Mouse (Mus musculus) layer of hippocampus, adult 18-20 months (tissue): ENCODE measurements at regions not wholly inside any gene's neighbourhood (a gene's known extent, or its start where the extent isn't known, plus 50 kb on each side); places are given as distances from the start of the nearest gene placed in this dataset.
"Not testable (repeated sequence)": the region's sequence is repeated elsewhere in the genome, so short reads cannot be mapped to it uniquely, and the experiment has no call there.

ENCODE experiments used
- DNase-seq, 2 experiments: peaks; one replicate each; pipeline ENCODE4 v3.0.0; 2022; ENCODE audit warnings: low spot score in 2 of 2

- no peak for DNase-seq
Observed at GRCm38 (mm10) chr12:77841844-77842415, 352.1 kb upstream of the Gm6657 start.

- DNase-seq, result no peak
Observed at GRCm38 (mm10) chr12:77852595-77853577, 341.2 kb upstream of the Gm6657 start.

DNA sequence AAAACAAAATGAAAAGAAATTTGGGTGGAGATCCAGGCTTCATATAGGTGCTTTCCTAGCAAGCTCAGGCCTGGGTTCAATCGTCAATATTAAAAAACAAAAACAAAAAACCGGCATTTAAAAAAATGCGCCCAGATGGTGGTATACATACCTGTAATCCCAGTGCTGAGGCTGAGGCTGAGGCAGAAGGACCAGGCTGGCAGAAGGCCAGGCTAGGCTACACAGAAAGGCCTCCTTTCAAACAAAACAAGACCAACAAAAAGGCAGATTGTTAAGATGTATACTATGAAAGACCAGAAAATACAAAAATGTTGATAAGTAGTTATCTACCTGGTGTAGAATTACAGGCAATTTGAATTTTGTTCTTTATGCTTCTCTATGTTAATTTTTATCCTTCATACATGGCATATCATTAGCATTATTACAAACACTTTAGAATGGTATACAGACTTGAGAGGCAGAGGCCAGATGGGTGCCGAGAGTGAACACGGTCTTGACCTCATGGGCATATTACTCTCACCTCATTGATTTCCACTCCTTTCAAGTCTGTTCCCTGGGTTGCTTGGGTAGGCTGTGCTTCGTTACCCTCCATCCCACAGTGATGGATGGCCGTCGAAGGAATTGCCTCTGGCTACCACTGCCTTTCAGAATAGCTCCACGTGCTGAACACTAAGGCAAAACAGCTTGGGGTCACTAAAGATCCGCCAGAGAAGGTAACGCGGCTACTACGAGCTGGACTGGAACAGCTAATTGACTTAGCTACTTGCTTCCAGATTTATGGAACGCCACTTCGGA, 339.6 kb upstream of the Gm6657 start:
- no peak for DNase-seq

- DNase-seq, result peak in 1 of 2 experiments; percentile 12
Observed at GRCm38 (mm10) chr12:77855796-77856195, 338.2 kb upstream of the Gm6657 start.

GRCm38 (mm10) chr12:77857281-77857680, 336.8 kb upstream of the Gm6657 start:
- DNase-seq, result peak in 1 of 2 experiments; percentile 24

- no peak for DNase-seq
Observed at GRCm38 (mm10) chr12:77860769-77861557, 333.1 kb upstream of the Gm6657 start.

GRCm38 (mm10) chr12:77867947-77868495, 326.0 kb upstream of the Gm6657 start:
- no peak for DNase-seq

GRCm38 (mm10) chr12:77869296-77869695, 324.7 kb upstream of the Gm6657 start:
- no peak for DNase-seq

- DNase-seq, result no peak
Observed at GRCm38 (mm10) chr12:77887335-77887734, 306.7 kb upstream of the Gm6657 start.

DNA sequence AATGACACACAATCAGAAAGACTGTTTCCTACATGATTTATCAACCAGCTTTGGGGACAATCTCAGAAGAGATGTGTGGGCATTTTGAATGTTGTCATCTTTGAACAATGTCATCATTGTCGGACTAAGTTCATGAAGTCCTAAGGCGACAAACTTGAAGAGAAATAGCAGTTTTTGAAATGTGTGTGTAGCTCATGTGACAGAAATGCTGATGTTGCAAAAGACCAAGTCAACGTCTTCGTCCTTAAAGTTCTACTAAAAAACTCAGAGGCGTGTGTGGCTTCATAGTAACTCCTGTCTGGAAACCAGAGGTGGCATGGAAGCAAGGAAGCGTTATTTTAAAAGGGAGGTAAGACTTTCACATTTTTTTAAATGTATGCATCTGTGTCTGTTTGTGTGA, 302.6 kb upstream of the Gm6657 start:
- DNase-seq, result no peak

- no peak for DNase-seq
Observed at GRCm38 (mm10) chr12:77894238-77894637, 299.8 kb upstream of the Gm6657 start.

GRCm38 (mm10) chr12:77895508-77895907, 298.5 kb upstream of the Gm6657 start:
- no peak for DNase-seq

DNA sequence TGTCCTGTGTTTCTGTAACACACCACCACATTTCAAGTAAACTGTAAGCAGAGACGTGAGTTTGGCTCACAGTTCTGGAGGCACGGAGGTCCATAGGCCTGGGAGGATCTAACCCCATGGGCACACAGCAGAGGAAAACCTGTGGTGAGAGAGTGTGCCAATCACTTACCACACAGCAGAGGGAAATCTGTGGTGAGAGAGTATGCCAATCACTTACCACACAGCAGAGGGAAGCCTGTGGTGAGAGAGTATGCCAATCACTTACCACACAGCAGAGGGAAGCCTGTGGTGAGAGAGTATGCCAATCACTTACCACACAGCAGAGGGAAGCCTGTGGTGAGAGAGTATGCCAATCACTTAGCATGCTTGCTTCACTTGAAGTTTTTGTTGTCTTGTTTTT, 295.1 kb upstream of the Gm6657 start:
- not testable (repeated sequence) for DNase-seq

- DNase-seq, result no peak
Observed at GRCm38 (mm10) chr12:77901254-77901653, 292.8 kb upstream of the Gm6657 start.

DNA sequence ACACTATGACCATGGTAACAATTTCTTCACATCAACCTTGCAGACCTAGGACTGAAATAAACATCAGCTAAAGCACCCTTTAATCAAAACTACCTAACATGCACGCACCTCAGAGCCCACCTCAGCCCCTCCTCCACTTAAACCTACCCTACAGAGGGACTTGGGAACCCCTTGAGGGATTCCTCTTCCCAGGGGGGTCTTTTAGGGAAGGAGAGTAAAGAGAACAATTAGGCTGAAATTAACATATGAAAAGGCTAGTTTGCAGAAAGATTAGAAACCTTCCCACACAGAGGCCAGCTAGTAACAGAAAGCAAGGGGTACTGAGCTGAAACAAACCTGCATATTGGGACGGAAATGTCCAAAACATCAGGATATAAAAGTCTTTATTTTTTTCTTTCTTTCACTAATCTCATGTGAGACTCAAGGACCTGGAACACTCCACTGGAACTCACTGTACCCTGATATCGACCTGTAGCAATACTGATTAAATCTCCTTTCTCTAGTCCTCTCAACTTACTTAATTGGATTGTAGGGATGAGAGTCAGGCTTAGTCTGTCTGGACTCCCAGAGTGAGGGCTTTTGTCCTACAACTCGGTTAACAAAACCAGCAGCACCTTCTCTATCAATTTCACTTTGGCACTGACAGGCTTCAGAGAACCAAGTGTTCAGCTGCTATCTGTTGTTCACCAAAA, 281.0 kb upstream of the Gm6657 start:
- no peak for DNase-seq

GRCm38 (mm10) chr12:77928729-77929128, 265.3 kb upstream of the Gm6657 start:
- DNase-seq, result no peak

DNA sequence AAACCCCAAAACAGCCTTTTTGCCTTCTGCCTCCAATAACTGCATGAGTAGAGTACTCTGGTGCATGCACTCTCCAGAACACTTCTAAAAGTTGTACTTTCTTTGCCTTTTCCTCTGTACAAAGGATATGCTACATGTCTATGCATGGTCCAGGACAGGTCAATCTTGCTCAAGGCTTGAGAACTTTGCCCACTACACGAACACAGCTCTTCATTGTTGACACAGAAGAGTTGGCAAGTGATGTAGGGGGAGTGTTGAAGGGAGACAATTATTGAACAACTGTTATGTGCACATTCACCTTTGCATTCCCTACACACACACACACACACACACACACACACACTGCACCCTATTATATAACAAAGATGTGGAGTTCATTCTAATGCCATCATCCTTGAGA, 264.5 kb upstream of the Gm6657 start:
- no peak for DNase-seq

GRCm38 (mm10) chr12:77943960-77944359, 250.1 kb upstream of the Gm6657 start:
- DNase-seq, result no peak

GRCm38 (mm10) chr12:77949474-77950017, 244.5 kb upstream of the Gm6657 start:
- peak; percentile 55 to 82 for DNase-seq

DNA sequence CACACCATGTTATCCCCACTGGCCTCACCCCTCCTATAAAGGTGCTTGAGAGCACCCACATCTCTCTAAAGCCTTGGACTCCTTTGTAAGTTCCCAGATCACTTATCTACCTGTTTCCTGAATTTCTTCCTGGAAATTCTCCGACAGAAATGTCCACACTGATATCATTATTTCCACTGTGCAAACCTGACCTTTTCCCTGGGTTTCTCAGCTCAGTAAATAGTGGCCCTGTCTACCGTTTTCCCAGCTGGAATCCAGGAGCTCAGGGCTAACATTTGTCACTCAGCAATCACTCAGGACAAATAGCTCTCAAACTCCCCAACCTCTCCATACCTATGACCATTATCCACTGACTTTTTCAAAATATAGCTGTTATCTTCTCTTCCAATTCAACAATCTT, 241.6 kb upstream of the Gm6657 start:
- DNase-seq, result no peak
